Mouse (Mus musculus) liver, embryonic 11.5 days (tissue): ENCODE results near the gene Sbno2. TPM values are rescaled to one million over a fixed set of nuclear protein-coding genes. Genes with fewer than 3 reads are reported as not detected.
A peak's percentile ranks its signal among the peaks of the same experiment; 100 is the strongest.

ENCODE experiments used
- ATAC-seq: fragments of 200-750 bp; cut with Nextera tagmentation; replicated peaks from 2 replicates; pipeline ENCODE4 v1.8.0; 2017; ENCODE audit warnings: moderate number of reproducible peaks, mild to moderate bottlenecking, moderate TSS enrichment, moderate library complexity; ENCODE audit not compliant: low FRiP score
- DNase-seq: peaks from one replicate; pipeline ENCODE4 v3.0.0-alpha.2; 2017; ENCODE audit warnings: low spot score
- H3K27ac ChIP-seq: fragments of 300-500 bp; sonication (generic); 2 replicates; pipeline ENCODE4 v1.5.1; 2014; ENCODE audit warnings: mild to moderate bottlenecking, low read depth, low read length, control low read depth
- H3K27me3 ChIP-seq: fragments of 300-500 bp; sonication (generic); replicated peaks from 2 replicates; pipeline ENCODE4 v1.6.1; 2014; ENCODE audit warnings: low read length, mixed read lengths; ENCODE audit not compliant: control insufficient read depth, insufficient read depth
- H3K36me3 ChIP-seq: fragments of 300-500 bp; sonication (generic); 2 replicates; pipeline ENCODE4 v1.6.1; 2014; ENCODE audit warnings: mild to moderate bottlenecking, low read length, moderate library complexity, mixed read lengths; ENCODE audit not compliant: control insufficient read depth, insufficient read depth
- H3K4me1 ChIP-seq: fragments of 300-500 bp; sonication (generic); replicated peaks from 2 replicates; pipeline ENCODE4 v1.6.1; 2014; ENCODE audit warnings: low read length, mixed read lengths; ENCODE audit not compliant: control insufficient read depth, insufficient read depth
- H3K4me2 ChIP-seq: fragments of 300-500 bp; sonication (generic); 2 replicates; pipeline ENCODE4 v1.6.1; 2014; ENCODE audit warnings: mild to moderate bottlenecking, control low read depth, moderate library complexity
- H3K4me3 ChIP-seq: fragments of 300-500 bp; sonication (generic); 2 replicates; pipeline ENCODE4 v1.5.1; 2014; ENCODE audit warnings: low read depth, low read length, control low read depth
- H3K9ac ChIP-seq: fragments of 300-500 bp; sonication (generic); 2 replicates; pipeline ENCODE4 v1.6.1; 2014; ENCODE audit warnings: low read depth, low read length, control low read depth
- H3K9me3 ChIP-seq: fragments of 300-500 bp; sonication (generic); 2 replicates; pipeline ENCODE4 v1.6.1; 2016; ENCODE audit warnings: low read length, inconsistent platforms, mixed read lengths; ENCODE audit not compliant: control insufficient read depth
- whole genome bisulfite sequencing: fragments of 180-500 bp; shearing (Covaris S2); extraction: QIAGEN DNeasy Blood & Tissue Kit; methylation state at CpG from one replicate; pipeline ENCODE4 v1.1.7; 2014; 5-methylcytosine and 5-hydroxymethylcytosine counted together
- polyA plus RNA-seq: library from polyadenylated mRNA; unstranded; fragments of >200 nt; fragmentation: Nextera tagmentation; extraction: Ambion mirVana; gene quantifications from 2 replicates; pipeline ENCODE4 v1.2.1, GENCODE M21; 2014

Gene Sbno2
- polyA plus RNA-seq, 1 experiment from 2014 or later, result 19.2 TPM

DNA sequence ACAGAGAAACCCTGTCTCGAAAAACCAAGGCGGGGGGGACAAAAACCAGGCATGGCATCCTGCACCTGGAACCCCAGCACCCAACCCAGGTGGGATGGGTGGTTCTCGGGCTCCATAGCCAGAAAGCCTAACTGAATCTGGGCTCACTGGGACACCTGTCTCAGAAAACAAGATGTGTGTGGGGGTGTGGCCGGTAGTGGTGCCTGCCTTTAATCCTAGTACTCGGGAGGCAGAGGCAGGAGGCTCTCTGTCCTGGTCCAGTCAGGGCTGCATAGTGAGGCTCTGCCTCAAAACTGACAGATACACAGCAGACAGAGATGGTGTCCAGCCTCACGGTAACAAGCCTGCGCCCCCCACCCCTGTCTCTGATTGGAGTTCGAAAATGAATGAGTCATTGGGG, 82.6 kb downstream of the Sbno2 start:
- 91% methylated on average over 8 of the region's 8 CpGs for WGBS
- no peak overlapping the region for H3K9ac ChIP-seq
- H3K27ac ChIP-seq, result no peak overlapping the region
- no peak for DNase-seq
- H3K4me2 ChIP-seq, result no peak overlapping the region
- ATAC-seq, result no peak
- no peak overlapping the region for H3K4me3 ChIP-seq
- no peaks in the 10 kb centered on the region for H3K27me3 ChIP-seq
- peaks cover 19% of the 10 kb centered on the region; the same call in 1 of the 2 replicates for H3K36me3 ChIP-seq
- peaks cover 38% of the 10 kb centered on the region for H3K4me1 ChIP-seq
- no peaks in the 10 kb centered on the region for H3K9me3 ChIP-seq

DNA sequence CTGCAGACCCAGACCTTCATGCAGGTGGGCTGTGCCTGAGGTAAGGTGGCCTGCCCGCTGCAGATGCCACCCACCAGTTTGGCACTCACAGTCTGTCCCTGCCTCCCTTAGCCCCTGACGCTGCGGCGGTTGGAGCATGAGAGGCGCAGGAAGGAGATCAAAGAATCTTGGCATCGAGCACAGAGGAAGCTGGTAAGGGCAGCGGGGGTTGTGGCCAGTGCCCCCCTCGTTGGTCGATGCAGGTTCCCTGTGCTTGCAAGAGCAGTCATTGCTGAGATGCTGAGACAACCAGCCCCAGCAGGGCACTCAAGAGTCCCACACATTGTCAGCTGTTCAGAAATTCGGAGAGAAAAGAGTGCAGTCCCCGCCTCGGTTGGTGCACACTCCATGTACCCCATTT, 83.2 kb downstream of the Sbno2 start:
- no peak for DNase-seq
- Histone ChIP-seq H3K4me2 (no peak overlapping the region), H3K36me3 (peaks cover 14% of the 10 kb centered on the region; the same call in 1 of the 2 replicates), H3K9ac (no peak overlapping the region), H3K9me3 (no peaks in the 10 kb centered on the region), H3K27ac (no peak overlapping the region; the same call in 1 of the 2 replicates), H3K4me1 (peaks cover 39% of the 10 kb centered on the region), H3K27me3 (no peaks in the 10 kb centered on the region), H3K4me3 (no peak overlapping the region)
- ATAC-seq, result no peak
- WGBS, result 90% methylated on average over 12 of the region's 12 CpGs

DNA sequence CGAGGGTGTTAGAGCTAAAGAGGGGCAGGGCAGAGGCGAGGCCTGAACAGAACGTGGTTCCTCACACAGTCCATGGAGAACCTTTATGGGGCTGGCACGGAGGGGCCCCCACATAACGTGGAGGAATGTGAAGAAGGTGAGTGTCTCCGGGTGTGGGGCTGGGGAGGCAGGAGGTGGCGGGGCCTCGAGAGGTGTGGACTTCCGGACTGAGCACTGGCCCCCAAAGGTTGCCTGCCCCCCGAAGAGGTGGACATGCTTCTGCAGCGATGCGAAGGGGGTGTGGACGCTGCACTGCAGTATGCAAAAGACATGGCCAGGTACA, 84.1 kb downstream of the Sbno2 start:
- peaks cover 43% of the 10 kb centered on the region for H3K4me1 ChIP-seq
- DNase-seq (no peak), ATAC-seq (no peak)
- no peaks in the 10 kb centered on the region for H3K9me3 ChIP-seq
- H3K9ac ChIP-seq, result no peak overlapping the region
- H3K4me3 ChIP-seq, result no peak overlapping the region
- H3K36me3 ChIP-seq, result peaks cover 13% of the 10 kb centered on the region; the same call in 1 of the 2 replicates
- H3K27ac ChIP-seq, result no peak overlapping the region
- 89% methylated on average over 13 of the region's 13 CpGs for WGBS
- no peaks in the 10 kb centered on the region for H3K27me3 ChIP-seq
- no peak overlapping the region for H3K4me2 ChIP-seq

DNA sequence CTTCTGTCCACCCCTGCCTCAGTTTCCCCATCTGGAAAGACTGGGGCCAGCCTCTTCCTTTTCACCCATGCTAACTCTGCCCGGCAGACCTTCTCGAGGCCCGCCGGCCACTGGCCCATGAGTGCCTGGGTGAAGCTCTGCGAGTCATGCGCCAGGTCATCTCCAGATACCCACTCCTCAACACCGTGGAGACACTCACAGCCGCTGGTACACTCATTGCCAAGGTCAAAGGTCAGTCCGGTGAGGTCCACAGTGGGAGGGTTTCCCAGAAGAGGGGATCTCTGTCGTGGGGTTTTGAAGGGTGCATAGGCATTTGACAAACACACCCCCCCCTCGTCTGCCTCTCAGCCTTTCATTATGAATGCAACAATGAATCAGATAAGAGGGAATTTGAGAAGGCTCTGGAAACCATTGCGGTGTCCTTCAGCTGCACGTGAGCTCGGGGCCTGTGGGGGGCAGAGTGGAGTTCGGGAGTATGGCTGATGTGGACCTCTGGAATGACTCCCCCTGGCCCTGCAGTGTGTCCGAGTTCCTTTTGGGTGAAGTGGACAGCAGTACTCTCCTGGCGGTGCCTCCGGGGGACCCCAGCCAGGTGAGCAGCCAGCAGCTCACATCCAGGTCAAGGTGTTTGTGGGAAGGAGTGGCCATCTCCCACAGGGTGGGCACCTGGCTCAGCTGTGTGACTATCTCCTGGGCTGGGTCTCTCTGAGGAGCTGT, 84.6 kb downstream of the Sbno2 start:
- H3K4me1 ChIP-seq, result peaks cover 47% of the 10 kb centered on the region

DNA sequence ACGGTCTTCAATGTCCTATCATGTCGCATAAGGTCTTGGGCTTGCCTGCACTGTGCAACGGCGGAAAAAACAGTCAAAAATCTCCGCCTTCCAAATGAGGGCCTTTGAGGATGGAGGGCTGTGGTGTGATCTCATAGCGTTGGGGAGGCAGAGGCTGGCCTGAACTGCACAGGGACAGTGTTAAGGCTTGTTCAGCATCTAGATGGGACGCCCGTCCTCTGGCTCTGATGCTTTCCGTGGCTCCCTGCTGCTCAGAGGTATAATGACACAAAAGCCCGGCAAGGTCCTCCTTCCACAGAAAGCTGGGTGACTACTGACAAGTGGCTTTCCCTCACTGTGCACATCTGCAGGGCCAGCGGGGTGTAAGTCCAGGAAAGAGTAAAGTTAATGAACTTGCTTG, 85.2 kb downstream of the Sbno2 start:
- peak overlapping the region; percentile 37 for H3K4me3 ChIP-seq
- H3K4me2 ChIP-seq, result peak overlapping the region; percentile 67
- H3K36me3 ChIP-seq, result peaks cover 9% of the 10 kb centered on the region; the same call in 1 of the 2 replicates
- ATAC-seq, result no peak
- peaks cover 47% of the 10 kb centered on the region for H3K4me1 ChIP-seq
- H3K27me3 ChIP-seq, result 0 out of 2 replicates have a peak, but pooled peaks cover 3% of the 10 kb centered on the region
- DNase-seq, result no peak
- H3K9me3 ChIP-seq, result no peaks in the 10 kb centered on the region
- H3K27ac ChIP-seq, result peak overlapping the region; percentile 65; the same call in 1 of the 2 replicates
- peak overlapping the region; percentile 61 for H3K9ac ChIP-seq
- WGBS, result 60% methylated on average over 11 of the region's 11 CpGs

More for the DNA sequence above, 84.6 kb downstream of the Sbno2 start:
- H3K27me3 ChIP-seq, result no peaks in the 10 kb centered on the region
- WGBS, result 85% methylated on average over 18 of the region's 18 CpGs
- no peak overlapping the region for H3K9ac ChIP-seq
- peak overlapping the region; percentile 67 for H3K4me2 ChIP-seq
- H3K9me3 ChIP-seq, result no peaks in the 10 kb centered on the region
- H3K36me3 ChIP-seq, result peaks cover 9% of the 10 kb centered on the region; the same call in 1 of the 2 replicates
- DNase-seq (no peak), ATAC-seq (no peak)
- peak overlapping the region; percentile 37; the same call in 1 of the 2 replicates for H3K4me3 ChIP-seq
- H3K27ac ChIP-seq, result no peak overlapping the region

DNA sequence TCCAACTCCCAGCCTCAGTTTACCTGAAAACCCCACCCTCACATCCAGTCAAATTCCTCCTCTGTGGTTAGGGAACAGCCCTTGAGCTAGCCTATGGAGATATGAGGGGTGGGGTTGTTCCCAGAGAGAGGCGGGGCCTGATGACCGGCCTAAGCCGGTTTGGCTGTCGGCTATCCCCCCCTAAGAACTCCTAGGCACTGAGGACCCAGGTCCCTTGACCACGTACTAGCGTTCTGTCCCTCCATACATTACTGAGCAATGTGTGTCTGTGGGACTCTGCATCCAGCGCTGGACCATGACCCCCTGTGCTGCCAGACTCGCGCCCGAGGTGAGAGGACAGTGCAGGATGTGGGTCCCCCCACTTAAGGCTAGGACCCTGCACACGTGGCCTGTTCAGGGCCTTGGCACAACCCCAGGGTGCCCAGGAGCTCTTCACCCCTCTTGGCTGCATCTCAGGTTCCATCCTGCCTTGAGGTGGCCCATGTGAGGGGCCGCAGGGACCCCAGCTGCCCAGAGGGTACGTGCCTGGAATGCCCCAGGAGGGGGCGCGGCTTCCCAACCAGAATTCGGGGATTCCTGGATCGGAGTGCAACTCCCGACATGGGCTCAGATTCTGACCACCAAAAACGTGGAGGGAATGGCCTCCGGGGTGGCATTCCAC, 85.8 kb downstream of the Sbno2 start:
- DNase-seq (no peak), ATAC-seq (no peak; the same call in 1 of the 2 replicates)
- H3K27ac ChIP-seq, result peak overlapping the region; percentile 65
- no peaks in the 10 kb centered on the region for H3K9me3 ChIP-seq
- H3K9ac ChIP-seq, result peak overlapping the region; percentile 61
- H3K4me2 ChIP-seq, result peak overlapping the region; percentile 67
- 28% methylated on average over 20 of the region's 20 CpGs for WGBS
- peaks cover 45% of the 10 kb centered on the region for H3K4me1 ChIP-seq
- peaks cover 9% of the 10 kb centered on the region; the same call in 1 of the 2 replicates for H3K36me3 ChIP-seq
- peaks cover 6% of the 10 kb centered on the region for H3K27me3 ChIP-seq
- H3K4me3 ChIP-seq, result peak overlapping the region; percentile 37

DNA sequence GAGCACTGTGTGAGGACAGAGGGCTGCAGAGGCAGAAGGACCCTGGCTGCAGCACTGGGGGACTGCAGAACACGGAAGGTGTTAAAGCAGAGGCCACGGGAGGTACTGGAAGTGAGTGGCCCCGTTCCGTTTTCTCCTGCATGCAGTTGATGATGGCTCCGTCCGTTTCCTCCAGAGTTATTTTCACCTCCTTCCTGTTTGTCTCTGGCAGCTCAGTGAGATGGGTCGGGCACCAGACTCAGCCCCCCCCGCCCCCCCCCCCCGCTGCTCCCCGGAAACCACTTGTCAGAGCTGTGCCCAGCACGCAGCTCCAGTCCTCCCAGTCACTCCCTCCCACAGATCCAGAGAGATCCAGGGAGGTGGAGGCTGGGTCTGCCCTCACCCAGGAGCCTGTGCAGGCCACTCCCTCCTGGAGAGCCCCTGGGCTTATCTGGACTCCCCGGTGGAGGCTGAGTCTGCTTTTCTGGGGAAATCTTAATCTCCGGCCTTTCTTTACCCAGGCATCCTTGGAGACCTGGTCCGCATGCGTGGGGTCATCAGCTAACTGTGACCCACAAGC, 86.6 kb downstream of the Sbno2 start:
- under 1% methylated on average over 15 of the region's 15 CpGs for WGBS
- H3K4me1 ChIP-seq, result peaks cover 37% of the 10 kb centered on the region
- H3K9me3 ChIP-seq, result no peaks in the 10 kb centered on the region
- peak overlapping the region; percentile 65 for H3K27ac ChIP-seq
- peaks cover 14% of the 10 kb centered on the region for H3K27me3 ChIP-seq
- H3K36me3 ChIP-seq, result peaks cover 9% of the 10 kb centered on the region; the same call in 1 of the 2 replicates
- H3K4me3 ChIP-seq, result peak overlapping the region; percentile 37
- peak overlapping the region; percentile 61 for H3K9ac ChIP-seq
- DNase-seq (peak; percentile 69), ATAC-seq (peak; percentile 68)
- peak overlapping the region; percentile 67 for H3K4me2 ChIP-seq

DNA sequence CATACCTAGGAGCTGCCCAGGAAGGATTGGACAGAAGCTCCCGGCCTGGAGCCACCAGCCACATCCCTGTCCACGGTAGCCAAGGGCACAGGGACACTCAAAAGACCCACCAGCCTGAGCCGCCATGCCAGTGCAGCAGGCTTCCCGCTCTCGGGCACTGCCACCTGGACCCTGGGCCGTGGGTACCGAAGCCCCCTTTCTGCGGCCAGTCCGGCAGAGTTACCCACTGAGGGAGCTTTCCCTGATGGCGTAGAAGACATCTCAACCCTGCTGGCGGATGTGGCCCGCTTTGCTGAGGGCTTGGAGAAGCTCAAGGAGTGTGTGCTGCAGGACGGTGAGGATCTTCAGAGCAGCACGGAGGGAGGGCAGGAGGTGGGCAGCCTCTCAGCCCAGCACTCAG, 87.6 kb downstream of the Sbno2 start:
- ATAC-seq, result no peak
- H3K27ac ChIP-seq, result peak overlapping the region; percentile 90
- 52% methylated on average over 14 of the region's 14 CpGs for WGBS
- peak overlapping the region; percentile 84 for H3K4me2 ChIP-seq
- peaks cover 39% of the 10 kb centered on the region for H3K4me1 ChIP-seq
- no peaks in the 10 kb centered on the region for H3K9me3 ChIP-seq
- peaks cover 21% of the 10 kb centered on the region for H3K27me3 ChIP-seq
- H3K9ac ChIP-seq, result peak overlapping the region; percentile 63
- peak overlapping the region; percentile 66 for H3K4me3 ChIP-seq
- DNase-seq, result no peak
- H3K36me3 ChIP-seq, result peaks cover 9% of the 10 kb centered on the region; the same call in 1 of the 2 replicates
